Mouse (Mus musculus) brain, embryonic 14.5 days (tissue): ENCODE measurements at regions not wholly inside any gene's neighbourhood (a gene's known extent, or its start where the extent isn't known, plus 50 kb on each side); places are given as distances from the start of the nearest gene placed in this dataset.

Experiments
- CTCF ChIP-seq: fragments of 200-500 bp; IDR thresholded peaks from 2 replicates; pipeline ENCODE4 v1.5.1; 2012; ENCODE audit warnings: inconsistent platforms, mild to moderate bottlenecking, moderate library complexity, borderline replicate concordance; ENCODE audit not compliant: insufficient read depth, insufficient read length; ENCODE audit errors: extremely low read depth
- POLR2A ChIP-seq: fragments of 200-500 bp; IDR thresholded peaks from 2 replicates; pipeline ENCODE4 v1.6.1; 2012; ENCODE audit warnings: mild to moderate bottlenecking, inconsistent platforms, borderline replicate concordance; ENCODE audit not compliant: poor library complexity, insufficient read depth, insufficient read length, severe bottlenecking; ENCODE audit errors: extremely low read depth

GRCm38 (mm10) chr7:36582074-36582473, 115.8 kb upstream of the Tshz3 start:
- TF ChIP-seq POLR2A, result no peak
- no peak for TF ChIP-seq CTCF
